Mouse (Mus musculus) liver, embryonic 15.5 days (tissue): ENCODE measurements around the gene Emc7. TPM values are rescaled to one million over a fixed set of nuclear protein-coding genes. Genes with fewer than 3 reads are reported as not detected.

Experiments used
- ATAC-seq: fragments of 200-750 bp; cut with Nextera tagmentation; 2 replicates; pipeline ENCODE4 v1.8.0; 2017; ENCODE audit warnings: moderate number of reproducible peaks, mild to moderate bottlenecking, moderate library complexity; ENCODE audit not compliant: insufficient read depth
- H3K27ac ChIP-seq: fragments of 300-500 bp; sonication (generic); replicated peaks from 2 replicates; pipeline ENCODE4 v1.5.1; 2015; ENCODE audit warnings: mild to moderate bottlenecking, inconsistent platforms
- H3K27me3 ChIP-seq: fragments of 300-500 bp; sonication (generic); 2 replicates; pipeline ENCODE4 v1.6.1; 2015; ENCODE audit warnings: mild to moderate bottlenecking, inconsistent platforms
- H3K36me3 ChIP-seq: fragments of 300-500 bp; sonication (generic); replicated peaks from 2 replicates; pipeline ENCODE4 v1.6.1; 2015; ENCODE audit warnings: moderate library complexity, mild to moderate bottlenecking, inconsistent platforms
- H3K4me1 ChIP-seq: fragments of 300-500 bp; sonication (generic); replicated peaks from 2 replicates; pipeline ENCODE4 v1.6.1; 2015; ENCODE audit warnings: inconsistent platforms
- H3K4me2 ChIP-seq: fragments of 300-500 bp; sonication (generic); 2 replicates; pipeline ENCODE4 v1.6.1; 2015; ENCODE audit warnings: moderate library complexity, mild to moderate bottlenecking, inconsistent platforms
- H3K4me3 ChIP-seq: fragments of 300-500 bp; sonication (generic); replicated peaks from 2 replicates; pipeline ENCODE4 v1.5.1; 2015; ENCODE audit warnings: mild to moderate bottlenecking, inconsistent platforms
- H3K9ac ChIP-seq: fragments of 300-500 bp; sonication (generic); 2 replicates; pipeline ENCODE4 v1.6.1; 2015; ENCODE audit warnings: moderate library complexity, mild to moderate bottlenecking, inconsistent platforms
- H3K9me3 ChIP-seq: fragments of 300-500 bp; sonication (generic); replicated peaks from 2 replicates; pipeline ENCODE4 v1.6.1; 2016; ENCODE audit warnings: inconsistent platforms
- WGBS: fragments of 180-500 bp; shearing (Covaris S2); methylation state at CpG from one replicate; pipeline ENCODE4 v1.1.7; 2015; ENCODE audit warnings: mixed read lengths; ENCODE audit not compliant: insufficient replicate concordance; 5-methylcytosine and 5-hydroxymethylcytosine counted together
- polyA plus RNA-seq: library from polyadenylated mRNA; unstranded; fragments of >200 nt; fragmentation: Nextera tagmentation; extraction: Ambion mirVana; gene quantifications from 2 replicates; pipeline ENCODE4 v1.2.1, GENCODE M21; 2015

Gene Emc7
- polyA plus RNA-seq, 1 experiment from 2014 or later, result 12.9 TPM

DNA sequence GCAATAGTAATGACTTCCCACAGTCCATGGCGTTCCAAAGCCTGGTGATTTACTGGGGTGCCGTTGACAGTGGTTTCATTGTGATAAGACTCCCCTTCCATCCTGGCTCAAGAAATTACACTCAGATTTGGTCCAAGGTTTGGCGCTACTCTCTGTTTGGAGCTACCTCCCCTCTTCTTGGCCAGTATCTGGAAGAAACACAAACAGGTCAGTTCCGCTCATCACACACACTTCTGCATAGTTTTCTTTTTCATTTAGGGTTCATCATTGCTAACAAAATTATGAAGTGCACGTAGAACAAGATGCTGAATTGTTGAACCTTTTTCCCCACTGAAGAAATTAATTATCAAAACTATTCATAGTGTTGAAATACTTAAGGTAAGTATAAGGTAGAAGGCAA, 25.9 kb downstream of the Emc7 start, which contains the start of gene Chrm5:
TSS of gene Chrm5 (minus strand) at position 101 of the 400 bp plus-strand sequence.
- no peak for ATAC-seq
- WGBS, result 74% methylated on average over 5 of the region's 5 CpGs

DNA sequence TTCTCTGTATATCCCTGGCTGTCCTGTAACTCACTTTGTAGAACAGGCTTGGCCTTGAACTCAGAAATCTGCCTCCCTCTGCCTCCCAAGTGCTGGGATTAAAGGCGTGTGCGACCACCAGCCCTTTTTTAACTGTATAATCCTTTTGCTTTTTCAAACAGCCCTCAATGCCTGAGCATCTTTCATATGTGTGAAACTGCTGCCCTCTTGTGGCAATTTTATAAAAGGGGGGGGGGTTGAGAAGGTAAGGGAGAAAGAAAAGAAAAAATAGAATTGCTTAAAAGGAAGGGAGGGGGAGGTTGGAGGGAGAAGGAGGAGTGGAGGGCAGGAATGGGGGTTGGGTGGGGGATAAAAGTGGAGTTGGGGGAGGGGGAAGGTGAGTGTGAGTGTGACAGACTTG, 26.8 kb downstream of the Emc7 start:
- Histone ChIP-seq H3K4me1 (no peaks in the 10 kb centered on the region), H3K4me3 (no peak overlapping the region), H3K36me3 (no peaks in the 10 kb centered on the region), H3K27ac (no peak overlapping the region), H3K4me2 (no peak overlapping the region), H3K9me3 (no peaks in the 10 kb centered on the region), H3K9ac (no peak overlapping the region), H3K27me3 (peaks cover 3% of the 10 kb centered on the region; the same call in 1 of the 2 replicates)
- ATAC-seq, result no peak
- WGBS, result 4% methylated on average over 2 of the region's 2 CpGs

More for the DNA sequence above, 25.9 kb downstream of the Emc7 start, which contains the start of gene Chrm5:
- Histone ChIP-seq H3K27me3 (peaks cover 3% of the 10 kb centered on the region; the same call in 1 of the 2 replicates), H3K27ac (no peak within 1 kb of the TSS), H3K9ac (no peak within 1 kb of the TSS), H3K4me2 (no peak within 1 kb of the TSS), H3K36me3 (no peaks in the 10 kb centered on the region), H3K9me3 (no peaks in the 10 kb centered on the region), H3K4me3 (no peak within 1 kb of the TSS), H3K4me1 (no peaks in the 10 kb centered on the region)

DNA sequence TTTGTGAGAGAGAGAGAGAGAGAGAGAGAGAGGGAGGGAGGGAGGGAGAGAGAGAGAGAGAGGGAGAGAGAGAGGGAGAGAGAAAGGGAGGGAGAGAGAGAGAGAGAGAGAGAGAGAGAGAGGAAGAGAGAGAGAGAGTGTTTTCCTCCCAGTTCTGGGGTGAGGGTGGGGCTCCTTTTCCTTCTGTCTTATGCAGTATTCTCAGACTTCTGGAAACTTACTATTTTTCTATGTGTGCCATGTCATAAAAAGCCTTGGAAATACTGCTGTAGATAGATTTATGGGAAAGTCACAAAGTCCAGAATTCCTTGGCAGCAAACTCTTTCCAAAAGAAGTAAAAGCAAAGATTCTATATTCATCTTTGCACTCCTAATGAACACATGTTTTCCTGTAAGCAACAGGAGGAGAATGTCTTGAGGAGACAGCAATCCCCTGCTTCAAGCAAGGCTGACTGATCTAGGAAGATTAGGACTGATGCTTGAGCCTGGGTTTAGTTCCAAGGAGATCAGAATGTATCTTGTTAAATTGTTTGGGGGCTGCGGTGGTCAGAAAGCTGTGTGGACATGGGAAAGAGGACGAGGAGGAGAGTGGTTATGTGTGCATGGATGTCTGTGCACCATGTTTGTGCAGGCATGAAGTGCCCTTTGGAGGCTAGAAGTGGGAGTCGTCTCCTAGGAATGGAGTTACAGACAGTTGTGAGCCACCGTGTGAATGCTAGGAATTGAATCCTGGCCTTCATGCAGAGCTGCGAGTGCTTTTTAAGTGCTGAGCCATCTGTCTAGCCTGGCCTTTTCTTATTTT, 27.9 kb downstream of the Emc7 start:
- Histone ChIP-seq H3K9me3 (no peaks in the 10 kb centered on the region), H3K4me1 (no peaks in the 10 kb centered on the region), H3K36me3 (no peaks in the 10 kb centered on the region), H3K9ac (no peak overlapping the region), H3K4me2 (no peak overlapping the region), H3K27me3 (peaks cover 3% of the 10 kb centered on the region; the same call in 1 of the 2 replicates), H3K27ac (no peak overlapping the region), H3K4me3 (no peak overlapping the region)
- 65% methylated on average over 5 of the region's 5 CpGs for WGBS
- no peak for ATAC-seq

GRCm38 (mm10) chr2:112483334-112483651, 28.5 kb downstream of the Emc7 start:
- H3K9ac ChIP-seq, result no peak overlapping the region
- H3K4me2 ChIP-seq, result no peak overlapping the region
- H3K9me3 ChIP-seq, result no peaks in the 10 kb centered on the region
- no peaks in the 10 kb centered on the region for H3K4me1 ChIP-seq
- no peak overlapping the region for H3K27ac ChIP-seq
- 71% methylated on average over 2 of the region's 2 CpGs for WGBS
- no peak overlapping the region for H3K4me3 ChIP-seq
- ATAC-seq, result no peak
- H3K36me3 ChIP-seq, result no peaks in the 10 kb centered on the region
- H3K27me3 ChIP-seq, result peaks cover 3% of the 10 kb centered on the region; the same call in 1 of the 2 replicates

DNA sequence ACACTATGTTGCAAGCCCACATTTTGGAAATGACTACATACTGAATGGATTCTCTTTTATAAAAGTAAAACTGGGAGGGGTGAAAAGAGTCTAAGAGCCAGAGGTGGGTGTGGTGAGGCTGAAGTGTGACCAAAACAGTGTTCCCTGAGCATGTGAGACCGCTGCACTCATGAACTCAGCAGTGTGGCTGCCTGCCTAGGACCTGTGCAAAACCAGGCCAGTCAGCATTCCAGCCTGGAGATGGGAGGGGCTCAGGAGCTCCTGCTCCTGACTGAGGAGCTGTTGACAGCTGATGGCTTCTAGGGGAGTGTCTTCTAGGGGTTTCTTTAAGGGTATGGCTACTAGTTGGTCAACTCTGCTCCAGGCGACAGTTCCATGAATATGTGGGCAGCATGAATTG, 30.1 kb downstream of the Emc7 start:
- no peak for ATAC-seq
- H3K36me3 ChIP-seq, result no peaks in the 10 kb centered on the region
- WGBS, result 63% methylated on average over 2 of the region's 2 CpGs
- H3K4me3 ChIP-seq, result no peak overlapping the region
- no peak overlapping the region for H3K27ac ChIP-seq
- peaks cover 3% of the 10 kb centered on the region; the same call in 1 of the 2 replicates for H3K27me3 ChIP-seq
- H3K9me3 ChIP-seq, result no peaks in the 10 kb centered on the region
- H3K4me1 ChIP-seq, result no peaks in the 10 kb centered on the region
- H3K4me2 ChIP-seq, result no peak overlapping the region
- no peak overlapping the region for H3K9ac ChIP-seq

GRCm38 (mm10) chr2:112490483-112491196, 35.8 kb downstream of the Emc7 start:
- no peaks in the 10 kb centered on the region for H3K27me3 ChIP-seq
- 73% methylated on average over 11 of the region's 11 CpGs for WGBS

GRCm38 (mm10) chr2:112491629-112492028, 36.8 kb downstream of the Emc7 start:
- Histone ChIP-seq H3K27me3 (no peaks in the 10 kb centered on the region), H3K9ac (no peak overlapping the region; the same call in 1 of the 2 replicates), H3K4me2 (peak overlapping the region; percentile 96), H3K9me3 (no peaks in the 10 kb centered on the region), H3K4me3 (no peak overlapping the region), H3K4me1 (peaks cover 28% of the 10 kb centered on the region), H3K27ac (no peak overlapping the region), H3K36me3 (no peaks in the 10 kb centered on the region)
- ATAC-seq, result no peak
- 61% methylated on average over 5 of the region's 5 CpGs for WGBS

More at GRCm38 (mm10) chr2:112490483-112491196, 35.8 kb downstream of the Emc7 start:
- Histone ChIP-seq H3K4me1 (peaks cover 28% of the 10 kb centered on the region), H3K4me2 (no peak overlapping the region), H3K9me3 (no peaks in the 10 kb centered on the region), H3K4me3 (no peak overlapping the region), H3K9ac (no peak overlapping the region), H3K27ac (no peak overlapping the region), H3K36me3 (no peaks in the 10 kb centered on the region)
- ATAC-seq, result no peak

DNA sequence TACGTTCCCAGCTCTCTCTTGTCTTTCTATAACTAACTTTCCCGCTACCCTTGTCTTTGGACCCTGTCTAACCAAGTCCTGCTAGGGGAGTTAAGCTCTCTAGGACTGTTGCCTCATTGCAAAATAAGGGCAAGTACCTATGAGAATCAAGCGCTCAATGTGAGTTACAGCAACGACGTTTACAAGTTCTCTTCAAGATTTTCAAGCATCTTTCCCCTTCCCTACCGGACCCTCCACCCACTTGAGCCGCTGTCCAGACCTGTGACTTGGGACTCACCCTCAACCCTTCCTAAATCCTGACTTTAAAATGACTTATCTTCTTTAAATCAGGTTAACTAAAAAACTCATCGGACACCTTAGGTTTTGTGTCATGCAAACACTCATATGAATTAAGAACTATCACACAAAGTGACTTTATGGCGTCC, 37.6 kb downstream of the Emc7 start:
- Histone ChIP-seq H3K27ac (peak overlapping the region; percentile 93), H3K36me3 (no peaks in the 10 kb centered on the region), H3K9me3 (no peaks in the 10 kb centered on the region), H3K9ac (peak overlapping the region; percentile 97), H3K27me3 (no peaks in the 10 kb centered on the region), H3K4me1 (peaks cover 28% of the 10 kb centered on the region), H3K4me2 (peak overlapping the region; percentile 96), H3K4me3 (peak overlapping the region; percentile 88)
- no peak for ATAC-seq
- 7% methylated on average over 9 of the region's 9 CpGs for WGBS

GRCm38 (mm10) chr2:112492856-112493538, 38.2 kb downstream of the Emc7 start, which contains the start of gene Aven:
Gene Aven, plus strand, starts transcription at chr2:112492964.
- H3K4me3 ChIP-seq, result peak within 1 kb of the TSS; percentile 88
- no peaks in the 10 kb centered on the region for H3K36me3 ChIP-seq
- peak within 1 kb of the TSS; percentile 93 for H3K27ac ChIP-seq
- H3K4me1 ChIP-seq, result peaks cover 33% of the 10 kb centered on the region
- no peaks in the 10 kb centered on the region for H3K9me3 ChIP-seq
- H3K27me3 ChIP-seq, result no peaks in the 10 kb centered on the region
- H3K4me2 ChIP-seq, result peak within 1 kb of the TSS; percentile 96
- H3K9ac ChIP-seq, result peak within 1 kb of the TSS; percentile 97
- peak; percentile 89 for ATAC-seq
- under 1% methylated on average over 87 of the region's 87 CpGs for WGBS

DNA sequence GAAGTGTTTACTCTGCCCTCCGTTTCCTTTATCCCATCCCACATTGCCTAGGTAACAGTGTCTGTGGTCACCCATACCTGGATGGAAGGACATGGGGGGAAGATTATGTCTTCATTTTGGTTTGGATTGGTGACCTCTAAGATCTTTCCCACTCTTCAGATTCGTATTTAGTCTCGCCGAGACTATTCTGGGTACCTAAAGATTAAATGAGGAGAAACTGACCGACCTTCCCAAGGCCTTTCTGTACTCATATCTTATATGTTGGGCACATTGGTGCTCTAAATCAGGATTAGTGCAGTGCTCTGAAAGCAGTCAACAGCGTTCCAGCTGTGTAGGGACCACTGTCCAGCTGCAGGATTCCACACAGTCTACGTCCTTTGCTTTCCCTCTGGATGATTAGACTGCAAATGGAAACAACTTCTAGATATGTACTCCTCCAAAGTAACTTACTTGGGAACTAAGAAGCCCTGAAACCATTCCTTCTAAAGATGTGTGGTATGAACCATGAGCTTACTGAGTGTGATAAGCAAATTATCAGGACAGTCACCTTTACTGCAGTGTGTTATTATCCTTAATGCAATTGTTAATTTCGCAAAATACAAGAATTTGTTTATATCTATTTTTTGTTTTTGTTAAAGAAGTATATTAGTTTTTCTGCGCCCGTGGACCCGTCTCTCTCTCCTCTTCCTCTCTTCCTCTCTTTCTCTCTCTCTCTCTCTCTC, 38.9 kb downstream of the Emc7 start:
- H3K4me3 ChIP-seq, result peak overlapping the region; percentile 88
- H3K27me3 ChIP-seq, result no peaks in the 10 kb centered on the region
- no peaks in the 10 kb centered on the region for H3K9me3 ChIP-seq
- H3K9ac ChIP-seq, result peak overlapping the region; percentile 97
- peak overlapping the region; percentile 96 for H3K4me2 ChIP-seq
- no peaks in the 10 kb centered on the region for H3K36me3 ChIP-seq
- H3K4me1 ChIP-seq, result peaks cover 39% of the 10 kb centered on the region
- H3K27ac ChIP-seq, result peak overlapping the region; percentile 93
- 24% methylated on average over 11 of the region's 11 CpGs for WGBS
- ATAC-seq, result no peak
